Mouse (Mus musculus): ENCODE measurements around the gene Gtf3c6. TPM values are rescaled to one million over a fixed set of nuclear protein-coding genes. Genes with fewer than 3 reads are reported as not detected.

The Gtf3c6 gene
- polyA plus RNA-seq (2012; rRNA removed) = 4.1 and 5.9 TPM in 2 replicates

DNA sequence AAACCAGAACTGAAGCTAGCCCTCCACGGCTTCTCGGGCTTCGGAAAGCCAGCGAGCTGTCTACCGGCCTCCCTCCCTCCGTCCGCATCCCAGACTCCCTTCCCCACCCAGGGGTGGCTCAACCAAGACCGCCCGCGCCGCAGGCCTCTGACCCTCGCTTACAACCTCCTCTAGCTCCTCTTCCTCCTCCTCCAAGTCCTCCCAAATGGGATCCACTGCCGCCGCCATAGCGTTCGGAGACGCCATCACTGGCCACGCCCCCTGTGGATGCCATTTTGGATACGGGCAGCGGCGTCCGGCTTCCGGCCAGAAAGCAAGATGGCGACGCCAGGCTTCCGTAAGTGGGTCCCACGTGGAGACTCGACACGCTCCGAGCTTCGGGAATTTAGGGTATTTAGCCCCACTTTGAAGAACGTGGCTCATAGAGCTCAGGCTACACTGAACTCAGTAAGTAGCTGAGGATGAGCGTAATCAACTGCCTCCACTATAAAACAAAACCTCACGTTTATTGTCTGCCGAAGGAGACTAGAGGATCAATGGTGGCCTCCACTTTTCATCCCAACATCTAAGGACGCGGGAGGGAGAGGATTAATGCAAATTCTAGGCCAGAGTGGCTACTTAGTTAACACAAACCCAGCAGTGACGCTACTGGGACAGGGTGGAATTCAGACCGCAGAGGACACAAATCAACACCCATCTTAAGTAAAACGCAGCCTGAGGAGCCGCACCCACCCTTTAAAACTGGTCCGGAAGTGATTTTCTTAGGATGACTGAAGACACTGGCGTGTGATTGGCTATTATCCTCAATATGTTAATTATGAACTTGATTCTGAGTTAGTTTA is at the start of gene Gtf3c6:
Gtf3c6 (minus strand) TSS at position 695 of the 842 bp plus-strand sequence.

DNA sequence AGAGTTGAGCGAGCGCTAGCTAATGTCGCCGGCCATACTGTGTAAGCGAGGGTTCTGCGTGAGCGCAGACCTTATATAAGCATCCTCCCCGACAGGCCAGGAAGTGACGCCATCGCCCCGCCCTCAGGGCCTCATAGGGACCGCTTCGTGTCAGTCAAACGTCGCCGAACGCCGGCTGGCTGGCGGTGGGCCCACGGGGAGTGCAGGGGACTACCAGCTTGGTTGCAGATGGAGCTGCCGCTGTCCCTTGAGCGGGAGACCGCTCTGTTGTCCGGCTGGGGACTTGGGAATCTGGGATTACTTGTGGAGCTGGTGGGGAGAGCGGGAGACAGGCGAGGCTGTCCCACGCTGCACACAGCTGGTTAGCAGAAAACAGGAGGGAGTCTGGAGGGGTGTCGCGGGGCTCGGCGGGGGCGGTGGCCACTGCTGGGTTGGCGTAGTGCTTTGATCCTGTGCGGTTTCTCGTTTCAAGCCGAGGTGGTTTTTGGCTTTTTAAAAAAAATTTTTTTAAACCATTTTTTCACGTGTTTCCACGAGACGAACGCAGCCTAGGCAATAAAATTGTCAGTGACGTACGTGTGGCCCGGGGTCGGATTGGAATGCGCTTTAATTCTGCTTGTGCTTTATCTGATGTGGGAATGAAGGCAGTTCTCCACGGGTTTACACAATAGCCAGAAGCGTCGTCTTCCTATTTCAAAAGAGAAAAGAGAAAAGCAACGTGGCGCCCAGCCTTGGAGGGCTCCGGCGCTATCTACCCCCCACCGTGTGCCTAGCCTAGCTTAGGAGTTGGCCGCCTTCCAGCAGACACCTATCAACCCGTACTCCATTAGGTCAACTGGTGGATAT is 44.5 kb upstream of the Gtf3c6 start, which contains the start of gene Amd1:
Amd1 (minus strand) TSS at position 47 of the 846 bp plus-strand sequence.

DNA sequence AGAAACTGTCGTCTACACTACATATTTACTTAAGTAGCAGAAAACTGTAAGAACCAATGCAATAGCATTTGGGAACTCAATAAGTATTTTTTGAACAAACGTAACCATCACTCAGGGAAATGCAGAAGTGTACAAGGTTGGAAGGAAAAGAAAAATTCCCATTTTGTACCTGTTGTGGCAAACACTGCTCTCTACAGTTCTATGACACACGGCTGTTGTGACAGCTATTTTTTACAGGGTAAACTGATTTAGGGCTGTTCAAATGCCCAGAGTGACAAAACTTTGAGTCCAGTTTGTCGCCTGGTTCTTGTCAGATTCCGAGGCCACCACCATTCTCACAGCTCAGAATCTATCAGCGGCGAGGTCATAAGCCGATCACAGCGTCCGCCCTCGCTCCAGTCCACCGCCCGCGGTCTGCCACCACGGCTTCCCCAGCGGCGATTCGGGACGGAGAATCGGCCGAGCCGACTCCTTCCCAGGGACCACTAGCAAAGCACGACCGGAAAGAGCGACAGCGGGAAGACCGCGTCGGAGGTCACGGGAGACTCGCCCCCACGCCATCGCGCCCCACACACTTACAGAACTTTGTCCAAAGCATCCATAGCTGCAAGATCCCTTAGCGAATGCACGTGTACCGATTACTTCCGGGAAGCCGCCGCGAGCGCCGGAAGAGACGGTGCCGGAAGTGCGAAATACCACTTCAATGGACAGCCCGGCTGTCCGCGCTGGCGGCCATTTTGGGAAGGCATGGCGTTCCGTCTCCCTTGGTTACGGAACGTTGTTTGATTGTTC is 11.3 kb downstream of the Gtf3c6 start, which contains the start of gene Rpf2:
Rpf2 (minus strand) TSS at position 663 of the 792 bp plus-strand sequence.

Other genes starting within 250 kb of the Gtf3c6 start
- gene Mfsd4b1, start 232.8 kb downstream of the Gtf3c6 start, polyA plus RNA-seq (2012; rRNA removed) = 0.31 and 0.45 TPM in 2 replicates
- gene Slc16a10, start 115.8 kb downstream of the Gtf3c6 start, polyA plus RNA-seq (2012; rRNA removed) = 9.7 and 15.7 TPM in 2 replicates
- gene Rpf2, start 11.1 kb downstream of the Gtf3c6 start, polyA plus RNA-seq (2012; rRNA removed) = 2.0 and 4.0 TPM in 2 replicates
- gene Amd1, start 44.1 kb upstream of the Gtf3c6 start, polyA plus RNA-seq (2012; rRNA removed) = 3.8 and 5.1 TPM in 2 replicates
- gene Cdk19, start 81.5 kb upstream of the Gtf3c6 start, polyA plus RNA-seq (2012; rRNA removed) = 6.9 and 7.9 TPM in 2 replicates